Mouse (Mus musculus) intestine, postnatal 0 days (tissue): ENCODE measurements at regions not wholly inside any gene's neighbourhood (a gene's known extent, or its start where the extent isn't known, plus 50 kb on each side); places are given as distances from the start of the nearest gene placed in this dataset.

Experiments used
- ATAC-seq: fragments of 200-750 bp; cut with Nextera tagmentation; 2 replicates; pipeline ENCODE4 v1.8.0; 2017; ENCODE audit warnings: mild to moderate bottlenecking, moderate TSS enrichment, moderate library complexity
- H3K27ac ChIP-seq: fragments of 300-500 bp; sonication (generic); 2 replicates; pipeline ENCODE4 v1.5.1; 2014; ENCODE audit warnings: mild to moderate bottlenecking, low read depth, low read length, moderate library complexity
- H3K27me3 ChIP-seq: fragments of 300-500 bp; sonication (generic); replicated peaks from 2 replicates; pipeline ENCODE4 v1.6.1; 2014; ENCODE audit warnings: low read length, mixed read lengths; ENCODE audit not compliant: control insufficient read depth, insufficient read depth
- H3K36me3 ChIP-seq: fragments of 300-500 bp; sonication (generic); 2 replicates; pipeline ENCODE4 v1.6.1; 2014; ENCODE audit warnings: mild to moderate bottlenecking, moderate library complexity; ENCODE audit not compliant: control insufficient read depth, insufficient read depth
- H3K4me1 ChIP-seq: fragments of 300-500 bp; sonication (generic); replicated peaks from 2 replicates; pipeline ENCODE4 v1.6.1; 2014; ENCODE audit warnings: antibody characterized with exemption, low read length, mixed read lengths; ENCODE audit not compliant: control insufficient read depth, insufficient read depth
- H3K4me2 ChIP-seq: fragments of 300-500 bp; sonication (generic); replicated peaks from 2 replicates; pipeline ENCODE4 v1.6.1; 2014; ENCODE audit warnings: low read depth, mild to moderate bottlenecking, moderate library complexity
- H3K4me3 ChIP-seq: fragments of 300-500 bp; sonication (generic); 2 replicates; pipeline ENCODE4 v1.5.1; 2014; ENCODE audit warnings: low read depth, low read length
- H3K9ac ChIP-seq: fragments of 300-500 bp; sonication (generic); 2 replicates; pipeline ENCODE4 v1.6.1; 2014; ENCODE audit warnings: mild to moderate bottlenecking, low read depth, low read length
- H3K9me3 ChIP-seq: fragments of 300-500 bp; sonication (generic); 2 replicates; pipeline ENCODE4 v1.6.1; 2016; ENCODE audit warnings: mixed run types; ENCODE audit not compliant: control insufficient read depth
- CTCF ChIP-seq: sonication (generic); IDR thresholded peaks from 2 replicates; pipeline ENCODE4 v1.5.1; 2016; ENCODE audit warnings: low read depth, mild to moderate bottlenecking, control low read depth, antibody characterized with exemption, moderate library complexity
- WGBS: fragments of 180-500 bp; shearing (Covaris S2); extraction: QIAGEN DNeasy Blood & Tissue Kit; methylation state at CpG from one replicate; pipeline ENCODE4 v1.1.7; 2014; 5-methylcytosine and 5-hydroxymethylcytosine counted together

- H3K27ac ChIP-seq, result no peak overlapping the region
- no peaks in the 10 kb centered on the region for H3K36me3 ChIP-seq
- H3K9ac ChIP-seq, result no peak overlapping the region
- H3K27me3 ChIP-seq, result no peaks in the 10 kb centered on the region
- H3K4me1 ChIP-seq, result no peaks in the 10 kb centered on the region
- ATAC-seq, result no peak
- no peaks in the 10 kb centered on the region for H3K9me3 ChIP-seq
- 71% methylated on average over 4 of the region's 4 CpGs for WGBS
- TF ChIP-seq CTCF, result no peak
- no peak overlapping the region for H3K4me3 ChIP-seq
- no peak overlapping the region for H3K4me2 ChIP-seq
Observed at GRCm38 (mm10) chr3:79002173-79002848, 284.0 kb downstream of the Rapgef2 start.

- 79% methylated on average over 4 of the region's 4 CpGs for WGBS
Observed at GRCm38 (mm10) chr3:79001754-79002153, 284.6 kb downstream of the Rapgef2 start.

GRCm38 (mm10) chr3:79000293-79000692 is 286.0 kb downstream of the Rapgef2 start:
- 61% methylated on average over 2 of the region's 2 CpGs for WGBS
- no peaks in the 10 kb centered on the region for H3K9me3 ChIP-seq
- ATAC-seq, result no peak

More at GRCm38 (mm10) chr3:79001754-79002153, 284.6 kb downstream of the Rapgef2 start:
- H3K4me2 ChIP-seq, result no peak overlapping the region
- H3K4me3 ChIP-seq, result no peak overlapping the region
- no peaks in the 10 kb centered on the region for H3K4me1 ChIP-seq
- ATAC-seq, result no peak
- H3K9me3 ChIP-seq, result no peaks in the 10 kb centered on the region
- H3K27me3 ChIP-seq, result no peaks in the 10 kb centered on the region
- TF ChIP-seq CTCF, result no peak
- no peak overlapping the region for H3K27ac ChIP-seq
- no peaks in the 10 kb centered on the region for H3K36me3 ChIP-seq
- no peak overlapping the region for H3K9ac ChIP-seq

GRCm38 (mm10) chr3:78999803-79000202 is 286.5 kb downstream of the Rapgef2 start:
- no peak overlapping the region for H3K4me3 ChIP-seq
- H3K4me2 ChIP-seq, result no peak overlapping the region
- H3K9me3 ChIP-seq, result no peaks in the 10 kb centered on the region
- no peak overlapping the region for H3K27ac ChIP-seq
- H3K9ac ChIP-seq, result no peak overlapping the region
- H3K27me3 ChIP-seq, result no peaks in the 10 kb centered on the region
- no peak for TF ChIP-seq CTCF
- no peaks in the 10 kb centered on the region for H3K4me1 ChIP-seq
- H3K36me3 ChIP-seq, result no peaks in the 10 kb centered on the region
- WGBS, result 75% methylated on average over 3 of the region's 3 CpGs
- no peak for ATAC-seq

More at GRCm38 (mm10) chr3:79000293-79000692, 286.0 kb downstream of the Rapgef2 start:
- Histone ChIP-seq H3K27ac (no peak overlapping the region), H3K27me3 (no peaks in the 10 kb centered on the region), H3K4me2 (no peak overlapping the region), H3K4me1 (no peaks in the 10 kb centered on the region), H3K9ac (no peak overlapping the region), H3K4me3 (no peak overlapping the region), H3K36me3 (no peaks in the 10 kb centered on the region)
- no peak for TF ChIP-seq CTCF

GRCm38 (mm10) chr3:78988120-78988519 is 298.2 kb downstream of the Rapgef2 start:
- no peaks in the 10 kb centered on the region for H3K36me3 ChIP-seq
- H3K9me3 ChIP-seq, result no peaks in the 10 kb centered on the region
- H3K4me2 ChIP-seq, result no peak overlapping the region
- no peak overlapping the region for H3K4me3 ChIP-seq
- H3K27me3 ChIP-seq, result no peaks in the 10 kb centered on the region
- TF ChIP-seq CTCF, result no peak
- no peak for ATAC-seq
- WGBS, result 68% methylated on average over 2 of the region's 2 CpGs
- no peak overlapping the region for H3K9ac ChIP-seq
- H3K27ac ChIP-seq, result no peak overlapping the region
- H3K4me1 ChIP-seq, result no peaks in the 10 kb centered on the region

- Histone ChIP-seq H3K27me3 (no peaks in the 10 kb centered on the region), H3K4me2 (no peak overlapping the region), H3K36me3 (no peaks in the 10 kb centered on the region), H3K9ac (no peak overlapping the region), H3K4me1 (no peaks in the 10 kb centered on the region), H3K9me3 (no peaks in the 10 kb centered on the region), H3K27ac (no peak overlapping the region), H3K4me3 (no peak overlapping the region)
- no peak for ATAC-seq
- TF ChIP-seq CTCF, result no peak
- WGBS, result 74% methylated on average over 7 of the region's 7 CpGs
Observed at GRCm38 (mm10) chr3:78986726-78987125, 299.6 kb downstream of the Rapgef2 start.
